Mouse (Mus musculus): ENCODE measurements around the gene Fadd.

DNA sequence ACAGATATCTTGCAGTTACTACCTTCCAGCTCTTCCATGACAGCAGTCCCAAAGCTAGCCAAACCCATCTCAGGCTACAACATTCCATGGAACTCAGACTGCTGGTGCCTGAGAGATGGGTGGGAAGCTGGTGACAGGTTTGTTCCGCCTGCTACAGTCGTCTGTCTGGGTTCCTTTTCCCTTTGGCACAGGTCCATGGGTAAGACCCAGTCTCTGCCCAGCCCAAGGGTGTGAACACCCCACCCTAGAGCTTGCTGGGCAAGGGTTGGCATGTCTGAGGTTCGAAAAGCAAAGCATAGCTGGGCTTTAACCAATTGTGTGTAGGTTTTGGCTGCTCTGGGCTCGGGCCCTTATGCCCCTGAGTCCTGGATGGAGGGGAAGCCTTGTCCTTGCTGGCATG lies 30.1 kb upstream of the Fadd start:
- TF ChIP-seq POLR2A (IDR thresholded peaks at IDR 0.05; ENCODE audit: low read depth, low read length) (no peak), CTCF (conservative IDR thresholded peaks at IDR 0.05; ENCODE audit: insufficient read depth, insufficient read length, low read depth, low read length) (no peak)
